ENCODE assay signal across 8 mouse cellular contexts in genomic region chr5:110429045-110429444, GRCm38 (mm10). TPM values are rescaled to one million over a fixed set of nuclear protein-coding genes. Genes with fewer than 3 reads are reported as not detected.
DNase-seq lines count a peak whose midpoint lies in the region; ATAC-seq and TF ChIP-seq lines count a peak whose summit lies in the region.

No protein-coding gene starts in this region.

- no peak overlapping the region for H3K27ac ChIP-seq in kidney, embryonic 14.5 days (ENCODE audit: low read depth, low read length)

- TF ChIP-seq POLR2A in lung, adult 2 months (IDR thresholded peaks at IDR 0.05; ENCODE audit: borderline replicate concordance, extremely low read depth, low read depth, low read length) = no peak

- no peak overlapping the region for H3K9ac ChIP-seq in kidney, embryonic 14.5 days (ENCODE audit: low read depth, low read length)

- H3K27me3 ChIP-seq in kidney, embryonic 14.5 days (ENCODE audit: control insufficient read depth, insufficient read depth, low read length) = no peaks in the 10 kb centered on the region

- peak; percentile 87 for ATAC-seq in kidney, embryonic 14.5 days (ENCODE audit: low FRiP score, low TSS enrichment)
- no peak for ATAC-seq in monocyte, adult 5-6 weeks (replicated peaks; ENCODE audit: insufficient number of reproducible peaks, low FRiP score, low TSS enrichment, poor library complexity, severe bottlenecking)

- DNase-seq in A20 (ENCODE audit: low read depth, low spot score) = peak; percentile 60
- peak; percentile 34 for DNase-seq in Muller cell, postnatal 12 days (ENCODE audit: inconsistent ontology term)
- peak; percentile 86 for DNase-seq in cerebellum, postnatal 10 days
- DNase-seq in gastrocnemius, postnatal 14 days = peak; percentile 43
- DNase-seq in lung, adult 2 months = peak; percentile 36
- peak; percentile 88 for DNase-seq in retina, embryonic 14.5 days (ENCODE audit: low spot score)

- H3K4me2 ChIP-seq in kidney, embryonic 14.5 days (replicated peaks; ENCODE audit: low read depth, low read length) = no peak overlapping the region

- WGBS in kidney, embryonic 14.5 days = 37% methylated on average over 9 of the region's 9 CpGs
- WGBS in lung, adult 2 months = 41% methylated on average over 9 of the region's 9 CpGs

- H3K36me3 ChIP-seq in kidney, embryonic 14.5 days (ENCODE audit: control insufficient read depth, insufficient read depth, low read length) = peaks cover 27% of the 10 kb centered on the region

- peak; percentile 76 for TF ChIP-seq CTCF in lung, adult 2 months (IDR thresholded peaks at IDR 0.05; ENCODE audit: insufficient read depth, low read length)

- no peaks in the 10 kb centered on the region for H3K4me1 ChIP-seq in kidney, embryonic 14.5 days (ENCODE audit: control insufficient read depth, insufficient read depth, low read length)
- no peaks in the 10 kb centered on the region for H3K4me1 ChIP-seq in lung, adult 2 months (ENCODE audit: control insufficient read depth, insufficient read depth, low read length)

- no peak overlapping the region for H3K4me3 ChIP-seq in kidney, embryonic 14.5 days (ENCODE audit: low read length)
- no peak overlapping the region for H3K4me3 ChIP-seq in lung, adult 2 months (replicated peaks; ENCODE audit: extremely low read depth, low read depth, low read length)

- intact Hi-C loops in gastrocnemius, postnatal 14 days (cut with DNase I; ENCODE audit: low total_unique reads) = loop anchor here (2.0 kb wide), 1 partner anchor 52 kb away; no protein-coding TSS in a partner anchor

- no peaks in the 10 kb centered on the region for H3K9me3 ChIP-seq in kidney, embryonic 14.5 days (ENCODE audit: control insufficient read depth, low read length)

RNA-seq across cellular contexts. Expression of gene Fbrsl1, which starts 19.3 kb away (rescaled TPM):
- total RNA-seq in gastrocnemius, postnatal 14 days (2021) = 10 to 100 TPM; 25.7 to 26.5 TPM
- polyA plus RNA-seq in kidney, embryonic 14.5 days (2014; fragmentation: Nextera tagmentation; extraction: Ambion mirVana) = 15.7 and 16.7 TPM in 2 replicates
- 64.9 and 107 TPM in 2 replicates for polyA plus RNA-seq in lung, adult 2 months (2012; rRNA removed)
- total RNA-seq in monocyte, adult 5-6 weeks (2017) = 18.6 to 30.8 TPM (median 22.1 TPM) in 3 replicates

Comparison
In these comparisons a context has a peak if more than half of its experiments do, and no peak if none do; other contexts are left out.
1. DNase-seq: peak in every context shown above with its lines; median percentile 88 in retina, embryonic 14.5 days; 86 in cerebellum, postnatal 10 days; 60 in A20; 43 in gastrocnemius, postnatal 14 days; 36 in lung, adult 2 months; 34 in Muller cell, postnatal 12 days.